Mouse (Mus musculus) right cerebral cortex, postnatal 36 days (tissue): Measurements from ENCODE around the gene Mmp28.

Experiments used
- DNase-seq, 2 experiments: peaks; one replicate each; pipeline ENCODE4 v3.0.0; 2022; ENCODE audit warnings: low spot score in 2 of 2, mixed read lengths in 1 of 2

Gene Mmp28

GRCm38 (mm10) chr11:83406391-83406790 is 56.5 kb downstream of the Mmp28 start:
- no peak for DNase-seq

- no peak for DNase-seq
Observed at GRCm38 (mm10) chr11:83403787-83404186, 59.1 kb downstream of the Mmp28 start.

GRCm38 (mm10) chr11:83398724-83399123 is 64.1 kb downstream of the Mmp28 start:
- DNase-seq = no peak

- DNase-seq = no peak
Observed at GRCm38 (mm10) chr11:83397626-83398025, 65.2 kb downstream of the Mmp28 start.

- no peak for DNase-seq
Observed at GRCm38 (mm10) chr11:83394802-83395439, 68.0 kb downstream of the Mmp28 start.

GRCm38 (mm10) chr11:83393062-83393461 is 69.8 kb downstream of the Mmp28 start:
- no peak for DNase-seq
